Mouse (Mus musculus) intestine, postnatal 0 days (tissue): ENCODE data around the gene H2al1k. TPM values are rescaled to one million over a fixed set of nuclear protein-coding genes. Genes with fewer than 3 reads are reported as not detected.
"Not testable (repeated sequence)": the region's sequence is repeated elsewhere in the genome, so short reads cannot be mapped to it uniquely, and the experiment has no call there.

Experiments used
- ATAC-seq: fragments of 200-750 bp; cut with Nextera tagmentation; 2 replicates; pipeline ENCODE4 v1.8.0; 2017; ENCODE audit warnings: mild to moderate bottlenecking, moderate TSS enrichment, moderate library complexity
- H3K27ac ChIP-seq: fragments of 300-500 bp; sonication (generic); 2 replicates; pipeline ENCODE4 v1.5.1; 2014; ENCODE audit warnings: mild to moderate bottlenecking, low read depth, low read length, moderate library complexity
- H3K27me3 ChIP-seq: fragments of 300-500 bp; sonication (generic); replicated peaks from 2 replicates; pipeline ENCODE4 v1.6.1; 2014; ENCODE audit warnings: low read length, mixed read lengths; ENCODE audit not compliant: control insufficient read depth, insufficient read depth
- H3K36me3 ChIP-seq: fragments of 300-500 bp; sonication (generic); 2 replicates; pipeline ENCODE4 v1.6.1; 2014; ENCODE audit warnings: mild to moderate bottlenecking, moderate library complexity; ENCODE audit not compliant: control insufficient read depth, insufficient read depth
- H3K4me1 ChIP-seq: fragments of 300-500 bp; sonication (generic); replicated peaks from 2 replicates; pipeline ENCODE4 v1.6.1; 2014; ENCODE audit warnings: antibody characterized with exemption, low read length, mixed read lengths; ENCODE audit not compliant: control insufficient read depth, insufficient read depth
- H3K4me2 ChIP-seq: fragments of 300-500 bp; sonication (generic); replicated peaks from 2 replicates; pipeline ENCODE4 v1.6.1; 2014; ENCODE audit warnings: low read depth, mild to moderate bottlenecking, moderate library complexity
- H3K4me3 ChIP-seq: fragments of 300-500 bp; sonication (generic); 2 replicates; pipeline ENCODE4 v1.5.1; 2014; ENCODE audit warnings: low read depth, low read length
- H3K9ac ChIP-seq: fragments of 300-500 bp; sonication (generic); 2 replicates; pipeline ENCODE4 v1.6.1; 2014; ENCODE audit warnings: mild to moderate bottlenecking, low read depth, low read length
- H3K9me3 ChIP-seq: fragments of 300-500 bp; sonication (generic); 2 replicates; pipeline ENCODE4 v1.6.1; 2016; ENCODE audit warnings: mixed run types; ENCODE audit not compliant: control insufficient read depth
- CTCF ChIP-seq: sonication (generic); IDR thresholded peaks from 2 replicates; pipeline ENCODE4 v1.5.1; 2016; ENCODE audit warnings: low read depth, mild to moderate bottlenecking, control low read depth, antibody characterized with exemption, moderate library complexity
- WGBS: fragments of 180-500 bp; shearing (Covaris S2); extraction: QIAGEN DNeasy Blood & Tissue Kit; methylation state at CpG from one replicate; pipeline ENCODE4 v1.1.7; 2014; 5-methylcytosine and 5-hydroxymethylcytosine counted together
- polyA plus RNA-seq: library from polyadenylated mRNA; unstranded; fragments of >200 nt; fragmentation: Nextera tagmentation; extraction: Ambion mirVana; gene quantifications from 2 replicates; pipeline ENCODE4 v1.2.1, GENCODE M21; 2015

Gene H2al1k
- polyA plus RNA-seq, 1 experiment from 2014 or later = not detected

DNA sequence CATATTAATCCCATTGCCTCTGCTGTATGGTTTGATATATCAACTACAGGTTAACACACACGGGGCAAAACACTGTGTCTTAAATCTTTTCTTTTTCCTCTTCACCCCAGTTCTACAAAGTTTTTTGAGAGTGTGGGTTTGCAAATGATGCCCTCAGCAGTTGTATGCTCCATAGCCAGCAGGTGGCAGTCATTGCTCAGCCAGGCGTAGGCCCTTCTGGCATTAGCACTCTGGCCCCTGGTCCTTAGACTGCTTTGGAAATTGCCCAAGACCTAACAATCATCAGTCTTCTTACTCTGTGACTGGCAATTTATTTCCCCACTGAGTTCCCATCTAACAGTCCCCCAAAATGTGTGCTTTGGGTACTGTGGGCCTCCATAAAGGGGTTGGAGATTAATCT, 23.6 kb downstream of the H2al1k start:
- H3K9ac ChIP-seq, H3K36me3 ChIP-seq, H3K4me1 ChIP-seq, H3K27ac ChIP-seq, ATAC-seq, H3K27me3 ChIP-seq, H3K9me3 ChIP-seq, H3K4me3 ChIP-seq, H3K4me2 ChIP-seq: not testable (repeated sequence)
- WGBS = 42% methylated on average over 2 of the region's 2 CpGs
- TF ChIP-seq CTCF = peak; percentile 53

DNA sequence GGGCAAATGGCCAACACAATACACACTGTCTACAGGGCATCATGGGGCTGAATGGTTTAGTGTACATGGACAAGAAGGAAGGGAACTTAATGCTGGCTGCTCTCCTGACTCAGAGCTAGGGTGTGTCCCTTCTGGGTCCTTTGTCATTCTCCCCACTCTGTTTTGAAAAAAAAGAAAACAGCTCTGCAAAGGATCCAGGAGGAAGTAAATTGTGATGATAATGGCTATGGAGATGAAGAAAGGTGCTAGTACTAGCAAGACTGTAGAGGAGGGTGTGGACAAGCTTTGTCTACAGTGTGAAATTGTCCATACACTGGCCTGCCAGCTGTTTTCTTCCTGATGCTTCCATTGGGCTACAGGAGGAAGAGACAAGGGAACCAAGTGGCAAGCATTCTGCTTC, 25.5 kb downstream of the H2al1k start:
- not testable (repeated sequence) for H3K27ac ChIP-seq, H3K9me3 ChIP-seq, H3K9ac ChIP-seq, H3K27me3 ChIP-seq, H3K4me1 ChIP-seq, ATAC-seq, H3K4me2 ChIP-seq, H3K4me3 ChIP-seq, H3K36me3 ChIP-seq

Other genes starting within 250 kb of the H2al1k start
- not detected in 2 replicates for gene 4930402K13Rik, start 246.1 kb upstream of the H2al1k start, polyA plus RNA-seq
- gene Lancl3, start 150.7 kb upstream of the H2al1k start, polyA plus RNA-seq = 0.46 and 0.65 TPM in 2 replicates
- not detected in 2 replicates for gene Gm14862, start 93.7 kb upstream of the H2al1k start, polyA plus RNA-seq
- gene Xk, start 77.9 kb upstream of the H2al1k start, polyA plus RNA-seq = 6.7 TPM in 2 replicates
- gene H2al1m, start 66.9 kb upstream of the H2al1k start, polyA plus RNA-seq = 0.42 and 0.52 TPM in 2 replicates
- gene Cybb, start 137.1 kb downstream of the H2al1k start, polyA plus RNA-seq = 2.8 and 3.3 TPM in 2 replicates
- gene H2al1o, start 221.8 kb downstream of the H2al1k start, polyA plus RNA-seq = not detected in 2 replicates